Mouse (Mus musculus) limb, embryonic 12.5 days (tissue): ENCODE results near the gene Bicra. TPM values are rescaled to one million over a fixed set of nuclear protein-coding genes. Genes with fewer than 3 reads are reported as not detected.
A peak's percentile ranks its signal among the peaks of the same experiment; 100 is the strongest.

Experiments
- ATAC-seq: fragments of 200-750 bp; cut with Nextera tagmentation; 2 replicates; pipeline ENCODE4 v1.8.0; 2017; ENCODE audit warnings: low read depth, moderate TSS enrichment; ENCODE audit not compliant: insufficient number of reproducible peaks, insufficient read depth, low FRiP score, low TSS enrichment
- H3K27ac ChIP-seq: fragments of 300-500 bp; sonication (generic); 2 replicates; pipeline ENCODE4 v1.5.1; 2016; ENCODE audit warnings: mild to moderate bottlenecking, moderate library complexity
- H3K27me3 ChIP-seq: fragments of 300-500 bp; sonication (generic); 2 replicates; pipeline ENCODE4 v1.6.1; 2016; ENCODE audit warnings: mild to moderate bottlenecking, moderate library complexity
- H3K36me3 ChIP-seq: fragments of 300-500 bp; sonication (generic); 2 replicates; pipeline ENCODE4 v1.6.1; 2016; ENCODE audit warnings: mild to moderate bottlenecking, moderate library complexity
- H3K4me1 ChIP-seq: fragments of 300-500 bp; sonication (generic); replicated peaks from 2 replicates; pipeline ENCODE4 v1.6.1; 2016
- H3K4me2 ChIP-seq: fragments of 300-500 bp; sonication (generic); 2 replicates; pipeline ENCODE4 v1.6.1; 2016; ENCODE audit warnings: mild to moderate bottlenecking, moderate library complexity
- H3K4me3 ChIP-seq: fragments of 300-500 bp; sonication (generic); replicated peaks from 2 replicates; pipeline ENCODE4 v1.5.1; 2016; ENCODE audit warnings: mild to moderate bottlenecking
- H3K9ac ChIP-seq: fragments of 300-500 bp; sonication (generic); replicated peaks from 2 replicates; pipeline ENCODE4 v1.6.1; 2016; ENCODE audit warnings: mild to moderate bottlenecking, moderate library complexity
- H3K9me3 ChIP-seq: fragments of 300-500 bp; sonication (generic); 2 replicates; pipeline ENCODE4 v1.6.1; 2016; ENCODE audit warnings: mild to moderate bottlenecking, moderate library complexity
- WGBS: fragments of 180-500 bp; shearing (Covaris S2); methylation state at CpG from one replicate; pipeline ENCODE4 v1.1.7; 2016; 5-methylcytosine and 5-hydroxymethylcytosine counted together
- polyA plus RNA-seq: library from polyadenylated mRNA; unstranded; fragments of >200 nt; fragmentation: Nextera tagmentation; extraction: Ambion mirVana; gene quantifications from 2 replicates; pipeline ENCODE4 v1.2.1, GENCODE M21; 2016

The Bicra gene
- polyA plus RNA-seq, 1 experiment from 2014 or later, result 9.0 TPM

DNA sequence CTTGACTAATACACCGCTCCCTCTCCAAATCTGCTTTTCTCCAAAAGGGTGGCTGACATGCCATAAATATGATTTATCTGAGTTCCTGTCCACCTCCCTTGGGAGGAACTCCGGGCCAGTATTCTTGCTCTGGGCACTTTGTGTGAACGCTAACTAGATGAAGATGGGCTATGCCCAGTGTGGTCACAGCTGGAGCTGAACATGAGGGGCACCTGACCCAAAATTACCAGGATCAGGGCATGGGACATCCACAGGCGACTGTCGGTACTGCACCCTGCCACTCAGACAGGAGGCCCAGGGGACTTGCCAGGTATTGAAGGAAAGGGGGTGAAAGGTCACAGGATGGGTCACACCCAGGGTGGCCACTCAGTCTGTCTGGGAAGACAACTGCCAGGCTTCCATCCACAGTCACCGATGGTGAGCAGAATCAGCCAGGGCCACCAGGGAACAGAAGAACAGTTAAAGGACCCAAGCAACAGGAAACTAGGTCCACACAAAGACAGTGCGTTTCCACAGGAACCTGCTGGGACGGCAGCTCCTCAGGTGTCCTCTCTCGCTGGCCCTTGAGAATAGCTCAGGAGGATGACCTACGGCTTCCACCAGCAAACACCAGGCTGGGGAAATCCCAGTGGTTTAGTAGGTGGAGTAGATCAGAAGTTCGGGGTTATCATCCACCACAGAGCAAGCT, 35.0 kb downstream of the Bicra start:
- Histone ChIP-seq H3K4me2 (no peak overlapping the region), H3K4me1 (peaks cover 15% of the 10 kb centered on the region), H3K9ac (no peak overlapping the region), H3K27ac (no peak overlapping the region), H3K4me3 (no peak overlapping the region), H3K36me3 (peaks cover 28% of the 10 kb centered on the region), H3K9me3 (no peaks in the 10 kb centered on the region), H3K27me3 (no peaks in the 10 kb centered on the region)
- WGBS, result 79% methylated on average over 11 of the region's 11 CpGs
- ATAC-seq, result no peak

DNA sequence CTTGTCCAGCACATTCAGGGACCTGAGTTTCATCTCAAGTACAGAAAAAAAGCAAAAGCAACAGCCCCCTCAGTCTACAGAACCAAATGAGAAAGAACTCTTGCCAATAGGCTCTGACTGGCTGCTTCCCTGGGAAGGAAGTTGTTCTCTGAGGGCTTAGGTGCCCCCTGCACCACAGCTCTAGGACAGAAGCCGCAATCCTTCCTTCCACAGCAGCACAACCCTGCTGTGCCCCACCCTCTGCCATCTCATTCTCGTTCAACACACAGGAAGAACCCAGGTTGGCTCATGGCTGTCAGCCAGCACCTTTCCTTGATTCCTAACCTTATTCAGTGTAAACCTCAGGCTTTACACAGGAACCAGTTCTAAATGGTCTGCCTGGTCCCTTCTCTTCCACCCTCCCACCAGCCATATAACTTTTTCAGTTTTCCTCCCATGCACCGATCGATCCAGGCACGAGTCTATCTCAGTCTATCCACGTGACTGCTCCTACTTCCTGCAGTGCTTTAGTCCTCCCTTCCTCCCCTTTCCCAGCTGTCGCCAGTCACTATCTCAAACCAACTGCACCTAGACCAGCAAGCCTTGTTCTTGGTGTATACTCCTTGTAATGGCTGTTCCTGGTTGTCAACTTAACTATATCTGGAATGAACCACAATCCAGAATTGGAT, 36.2 kb downstream of the Bicra start:
- no peak overlapping the region for H3K9ac ChIP-seq
- ATAC-seq, result no peak
- H3K36me3 ChIP-seq, result peaks cover 32% of the 10 kb centered on the region
- 91% methylated on average over 7 of the region's 7 CpGs for WGBS
- H3K4me1 ChIP-seq, result peaks cover 15% of the 10 kb centered on the region
- H3K27me3 ChIP-seq, result no peaks in the 10 kb centered on the region
- H3K27ac ChIP-seq, result no peak overlapping the region
- H3K4me3 ChIP-seq, result no peak overlapping the region
- H3K9me3 ChIP-seq, result no peaks in the 10 kb centered on the region
- H3K4me2 ChIP-seq, result no peak overlapping the region

DNA sequence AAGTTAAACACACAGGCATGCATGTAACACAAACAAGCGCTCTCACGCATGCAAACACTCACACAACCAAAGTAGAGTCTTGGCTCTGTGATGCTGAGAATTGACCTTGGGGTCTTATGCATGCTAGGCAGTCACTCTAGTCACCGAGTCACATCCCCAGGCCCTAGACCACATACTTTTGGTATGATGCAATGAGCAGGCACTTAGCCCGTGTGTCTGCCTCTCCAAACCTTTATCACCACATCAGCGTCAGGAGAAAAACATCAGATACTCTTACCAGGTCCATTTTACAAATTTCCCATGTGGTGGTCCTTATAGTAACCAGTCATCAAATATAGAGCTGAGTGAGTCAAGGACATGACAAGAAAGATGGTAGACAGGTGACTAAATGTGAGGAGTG, 37.1 kb downstream of the Bicra start:
- Histone ChIP-seq H3K27ac (no peak overlapping the region), H3K9ac (no peak overlapping the region), H3K4me3 (no peak overlapping the region), H3K36me3 (peaks cover 34% of the 10 kb centered on the region), H3K4me2 (no peak overlapping the region), H3K4me1 (peaks cover 15% of the 10 kb centered on the region), H3K27me3 (no peaks in the 10 kb centered on the region), H3K9me3 (no peaks in the 10 kb centered on the region)
- ATAC-seq, result no peak
- 90% methylated on average over 5 of the region's 5 CpGs for WGBS

DNA sequence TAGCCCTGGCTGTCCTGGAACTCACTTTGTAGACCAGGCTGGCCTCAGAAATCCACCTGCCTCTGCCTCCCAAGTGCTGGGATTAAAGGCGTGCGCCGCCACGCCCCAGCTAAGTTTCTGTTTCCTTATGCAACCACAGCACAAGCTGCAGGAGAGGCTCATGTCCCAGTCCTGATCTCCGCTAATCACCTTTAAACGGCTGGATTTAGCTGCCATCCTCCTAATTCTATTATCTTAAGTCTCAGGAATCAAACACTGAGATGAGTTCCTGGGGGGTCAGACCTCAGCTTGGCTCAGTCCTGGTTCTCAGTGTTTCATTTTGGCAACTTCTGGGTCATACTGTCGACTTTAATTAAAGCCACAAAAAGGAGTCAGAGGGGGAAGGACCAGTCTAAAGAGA, 38.1 kb downstream of the Bicra start:
- no peak for ATAC-seq
- no peak overlapping the region for H3K27ac ChIP-seq
- no peaks in the 10 kb centered on the region for H3K9me3 ChIP-seq
- peaks cover 40% of the 10 kb centered on the region for H3K36me3 ChIP-seq
- H3K27me3 ChIP-seq, result no peaks in the 10 kb centered on the region
- H3K4me1 ChIP-seq, result peaks cover 15% of the 10 kb centered on the region
- 93% methylated on average over 7 of the region's 7 CpGs for WGBS
- no peak overlapping the region for H3K4me3 ChIP-seq
- H3K4me2 ChIP-seq, result no peak overlapping the region
- H3K9ac ChIP-seq, result no peak overlapping the region

DNA sequence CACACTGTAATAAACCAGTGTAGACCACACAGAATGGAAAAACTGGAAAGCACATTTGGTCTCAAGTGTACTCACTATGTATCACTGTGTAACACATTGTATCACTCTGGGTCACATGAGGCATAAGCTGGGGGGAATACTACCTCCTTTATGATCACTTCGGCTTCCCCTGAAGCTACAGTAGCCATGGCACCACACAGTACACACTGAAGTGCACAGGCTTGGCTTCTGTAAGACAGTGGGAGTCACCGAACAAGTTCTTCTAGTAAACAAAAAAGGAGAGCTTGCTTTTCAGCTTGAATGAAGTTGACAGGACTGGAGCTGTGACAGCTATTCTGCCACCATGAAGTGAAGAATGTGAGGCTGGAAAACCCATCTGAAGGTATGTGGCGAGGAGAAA, 42.7 kb downstream of the Bicra start:
- Histone ChIP-seq H3K4me2 (no peak overlapping the region), H3K27me3 (no peaks in the 10 kb centered on the region), H3K4me1 (peaks cover 12% of the 10 kb centered on the region; the same call in 1 of the 2 replicates), H3K9me3 (no peaks in the 10 kb centered on the region), H3K4me3 (no peak overlapping the region), H3K27ac (0 out of 2 replicates have a peak overlapping the region, but pooled peaks have one; percentile 35), H3K36me3 (peaks cover 29% of the 10 kb centered on the region), H3K9ac (no peak overlapping the region)
- WGBS, result 90% methylated on average over 3 of the region's 3 CpGs
- no peak for ATAC-seq

DNA sequence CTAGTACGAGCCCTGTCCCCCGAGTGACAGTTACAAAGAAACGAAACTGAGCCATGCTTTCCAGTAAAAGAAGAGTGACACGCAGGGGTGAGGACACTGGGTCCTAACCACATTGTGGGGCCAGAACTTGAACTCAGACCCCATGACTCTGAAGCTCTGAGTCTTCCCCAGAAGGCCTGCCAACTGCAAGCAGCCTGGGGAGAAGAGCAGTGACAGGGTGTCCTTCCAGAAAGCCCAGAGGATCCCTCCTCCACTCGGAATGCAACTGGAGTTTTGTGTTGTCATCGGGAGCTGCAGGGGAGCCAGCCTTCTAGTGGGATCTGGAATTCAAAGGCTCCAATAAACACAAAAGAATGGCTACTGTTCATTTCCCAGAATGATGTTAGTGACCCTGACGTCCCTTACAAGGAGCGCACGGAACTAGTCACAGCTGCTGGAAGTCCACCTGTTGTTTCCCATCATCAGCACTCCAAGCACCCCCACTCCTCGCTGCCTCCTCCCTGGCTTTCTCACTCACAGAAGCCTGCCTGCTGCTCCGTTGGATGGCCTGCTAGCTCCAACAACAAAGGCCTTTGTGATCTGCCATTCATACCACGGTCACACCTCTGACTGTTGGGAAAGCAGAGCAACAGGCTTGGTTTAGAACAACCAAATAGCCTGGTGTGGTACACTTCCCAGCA, 43.4 kb downstream of the Bicra start:
- no peak overlapping the region for H3K27ac ChIP-seq
- no peak overlapping the region for H3K4me2 ChIP-seq
- H3K9me3 ChIP-seq, result no peaks in the 10 kb centered on the region
- ATAC-seq, result no peak
- 70% methylated on average over 12 of the region's 12 CpGs for WGBS
- H3K36me3 ChIP-seq, result peaks cover 31% of the 10 kb centered on the region
- no peaks in the 10 kb centered on the region for H3K27me3 ChIP-seq
- H3K4me1 ChIP-seq, result peaks cover 13% of the 10 kb centered on the region; the same call in 1 of the 2 replicates
- H3K9ac ChIP-seq, result no peak overlapping the region
- no peak overlapping the region for H3K4me3 ChIP-seq

DNA sequence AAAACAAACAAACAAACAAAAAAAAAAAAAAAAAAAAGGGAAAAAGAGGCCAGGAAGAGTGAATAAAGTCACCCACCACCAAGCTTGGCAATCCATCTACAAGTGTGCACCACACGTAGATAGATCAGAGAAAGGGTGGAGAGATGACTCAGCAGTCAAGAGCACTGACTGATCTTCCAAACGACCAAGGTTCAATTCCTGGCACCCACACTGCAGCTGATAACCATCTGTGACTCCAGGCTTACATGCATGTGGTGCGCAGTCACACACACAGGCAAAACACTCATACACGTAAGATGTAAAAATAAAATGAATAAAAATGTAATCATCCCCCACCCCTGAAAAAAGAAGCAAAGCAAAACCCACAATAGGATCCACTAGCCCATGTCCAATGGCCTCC, 44.7 kb downstream of the Bicra start:
- H3K27ac ChIP-seq, result no peak overlapping the region
- H3K27me3 ChIP-seq, result no peaks in the 10 kb centered on the region
- WGBS, result 82% methylated on average over 4 of the region's 4 CpGs
- no peak overlapping the region for H3K4me2 ChIP-seq
- peaks cover 38% of the 10 kb centered on the region for H3K36me3 ChIP-seq
- ATAC-seq, result no peak
- no peak overlapping the region for H3K4me3 ChIP-seq
- H3K9ac ChIP-seq, result no peak overlapping the region
- H3K9me3 ChIP-seq, result no peaks in the 10 kb centered on the region
- peaks cover 13% of the 10 kb centered on the region; the same call in 1 of the 2 replicates for H3K4me1 ChIP-seq

DNA sequence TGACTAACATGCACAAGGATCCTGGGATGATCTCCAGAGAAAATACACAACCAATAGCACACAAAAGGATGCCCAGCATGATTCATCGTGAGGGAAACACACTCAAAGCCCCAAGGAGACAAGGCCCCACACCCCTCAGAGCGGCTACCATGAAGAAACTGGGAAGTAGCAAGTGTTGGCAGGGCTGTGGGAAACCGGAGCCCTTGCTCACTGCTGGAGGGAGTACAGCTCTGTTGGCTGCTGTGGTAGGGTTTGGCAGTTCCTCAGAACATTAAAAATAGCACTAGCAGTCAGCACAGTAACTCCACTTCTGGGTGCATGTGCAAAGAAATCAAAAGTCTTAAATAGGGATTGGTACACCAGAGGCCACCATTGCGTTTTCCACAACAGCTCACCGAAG, 45.5 kb downstream of the Bicra start:
- peaks cover 13% of the 10 kb centered on the region; the same call in 1 of the 2 replicates for H3K4me1 ChIP-seq
- no peak overlapping the region for H3K4me3 ChIP-seq
- no peaks in the 10 kb centered on the region for H3K27me3 ChIP-seq
- peaks cover 39% of the 10 kb centered on the region for H3K36me3 ChIP-seq
- no peak overlapping the region for H3K27ac ChIP-seq
- no peak overlapping the region for H3K4me2 ChIP-seq
- WGBS, result 94% methylated on average over 5 of the region's 5 CpGs
- H3K9ac ChIP-seq, result no peak overlapping the region
- ATAC-seq, result no peak
- H3K9me3 ChIP-seq, result no peaks in the 10 kb centered on the region

DNA sequence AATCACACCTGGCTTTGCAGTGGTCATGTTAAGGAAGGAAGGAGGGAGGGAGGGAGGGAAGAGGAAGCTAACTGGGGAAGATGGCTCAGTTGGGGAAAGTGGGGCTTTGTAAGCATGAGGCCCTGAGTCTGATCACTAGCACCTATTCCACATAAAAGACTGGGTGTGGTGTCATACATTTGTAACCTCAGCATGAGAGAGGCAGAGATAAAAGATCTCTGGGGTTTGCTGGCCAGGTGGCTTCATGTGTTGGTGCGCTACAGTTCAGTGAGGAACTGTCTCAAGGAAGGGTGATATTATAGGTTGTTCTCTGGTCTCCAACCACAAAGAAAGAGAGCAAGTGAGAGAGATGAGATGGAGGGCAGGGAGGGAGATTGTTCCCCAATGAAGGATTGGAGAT, 46.0 kb downstream of the Bicra start:
- H3K27me3 ChIP-seq, result no peaks in the 10 kb centered on the region
- H3K9ac ChIP-seq, result no peak overlapping the region
- 100% methylated on average over 1 of the region's 1 CpGs for WGBS
- peaks cover 13% of the 10 kb centered on the region; the same call in 1 of the 2 replicates for H3K4me1 ChIP-seq
- H3K27ac ChIP-seq, result no peak overlapping the region
- no peaks in the 10 kb centered on the region for H3K9me3 ChIP-seq
- no peak overlapping the region for H3K4me3 ChIP-seq
- ATAC-seq, result no peak
- H3K36me3 ChIP-seq, result peaks cover 43% of the 10 kb centered on the region
- H3K4me2 ChIP-seq, result no peak overlapping the region

DNA sequence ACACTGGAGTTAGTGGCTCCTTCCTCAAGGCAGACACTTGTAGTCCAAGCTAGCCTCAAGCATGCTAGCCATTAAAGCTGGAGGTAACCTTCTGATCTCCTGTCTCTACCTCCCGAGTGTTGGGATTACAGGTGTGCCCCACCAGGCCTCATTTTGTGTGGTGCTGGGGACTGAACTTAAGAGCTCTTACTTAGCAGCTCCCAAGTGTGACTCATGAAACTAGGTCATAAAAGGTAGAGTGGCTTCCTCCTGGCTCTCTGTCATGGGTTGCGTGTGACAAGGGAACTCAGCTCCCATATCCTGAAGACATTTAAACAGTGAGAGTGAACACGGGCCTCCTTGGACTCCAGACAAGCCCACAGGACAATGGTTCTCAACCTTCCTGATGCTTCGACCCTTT, 53.9 kb downstream of the Bicra start:
- 93% methylated on average over 4 of the region's 4 CpGs for WGBS
- Histone ChIP-seq H3K27me3 (no peaks in the 10 kb centered on the region), H3K9me3 (no peaks in the 10 kb centered on the region), H3K36me3 (peaks cover 91% of the 10 kb centered on the region), H3K4me3 (no peak overlapping the region), H3K9ac (no peak overlapping the region), H3K4me2 (no peak overlapping the region), H3K4me1 (no peaks in the 10 kb centered on the region), H3K27ac (no peak overlapping the region)
- ATAC-seq, result no peak

DNA sequence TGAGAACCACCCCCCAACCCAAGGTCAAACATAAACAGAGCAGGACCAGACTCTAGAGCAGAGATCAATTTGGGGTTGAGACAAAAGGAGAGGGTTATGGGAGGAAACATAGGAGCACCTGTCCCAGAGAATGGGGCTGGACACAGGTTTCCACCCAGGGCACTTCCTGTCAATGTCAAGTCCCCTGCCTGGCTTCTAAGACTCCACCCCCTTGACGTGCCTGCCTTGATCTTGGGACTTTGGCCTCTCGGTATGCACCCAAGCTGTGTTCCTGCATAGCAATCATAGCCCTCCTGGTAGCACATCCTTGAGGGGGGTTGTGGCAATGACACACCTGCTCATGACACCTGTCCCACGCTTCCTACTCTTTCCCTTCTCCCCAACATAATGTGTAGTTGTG, 54.6 kb downstream of the Bicra start:
- no peak overlapping the region for H3K9ac ChIP-seq
- WGBS, result 79% methylated on average over 3 of the region's 3 CpGs
- no peak overlapping the region for H3K4me2 ChIP-seq
- H3K27me3 ChIP-seq, result no peaks in the 10 kb centered on the region
- peaks cover 95% of the 10 kb centered on the region for H3K36me3 ChIP-seq
- ATAC-seq, result no peak
- H3K4me1 ChIP-seq, result no peaks in the 10 kb centered on the region
- no peak overlapping the region for H3K4me3 ChIP-seq
- H3K27ac ChIP-seq, result no peak overlapping the region
- no peaks in the 10 kb centered on the region for H3K9me3 ChIP-seq
